Mouse (Mus musculus) mature B cell (primary cell): ENCODE data around the gene 1700018B08Rik.

Source experiments
- in situ Hi-C: fragments of 300-500 bp; cut with MboI; formaldehyde crosslinking; loops from 2 replicates; pipeline ENCODE4 v1.14.3; 2019

Gene 1700018B08Rik

GRCm38 (mm10) chr8:121525111-121525818, 18.9 kb downstream of the 1700018B08Rik start:
- in situ Hi-C loops: no loop called here

GRCm38 (mm10) chr8:121513429-121513828, 30.7 kb downstream of the 1700018B08Rik start:
- in situ Hi-C loops: loop anchor here (25.0 kb wide), 1 partner anchor 401 kb away; the partner anchor contains the start of genes Foxc2 and Mthfsd

- in situ Hi-C loops: loop anchor here (25.0 kb wide), 1 partner anchor 399 kb away; the partner anchor contains the start of genes Foxc2 and Mthfsd
Observed at GRCm38 (mm10) chr8:121511751-121512150, 32.4 kb downstream of the 1700018B08Rik start.

- in situ Hi-C loops: no loop called here
Observed at GRCm38 (mm10) chr8:121497621-121498020, 46.5 kb downstream of the 1700018B08Rik start.

- in situ Hi-C loops: no loop called here
Observed at GRCm38 (mm10) chr8:121491633-121492032, 52.5 kb downstream of the 1700018B08Rik start.

GRCm38 (mm10) chr8:121484072-121484782, 59.9 kb downstream of the 1700018B08Rik start:
- in situ Hi-C loops: no loop called here
